Mouse (Mus musculus) ES-E14 (cell line): ENCODE results near the gene Gm10134. TPM values are rescaled to one million over a fixed set of nuclear protein-coding genes. Genes with fewer than 3 reads are reported as not detected.
A peak's percentile ranks its signal among the peaks of the same experiment; 100 is the strongest.

Experiments
- DNase-seq: peaks from one replicate; pipeline ENCODE4 v3.0.0-alpha.2; 2013; ENCODE audit warnings: low read depth, low spot score
- H3K27ac ChIP-seq: 2 replicates; pipeline ENCODE4 v1.5.1; 2012; ENCODE audit warnings: low read depth, mild to moderate bottlenecking, low read length, moderate library complexity, mixed read lengths; ENCODE audit not compliant: poor library complexity, insufficient read depth, severe bottlenecking
- H3K36me3 ChIP-seq: 2 replicates; pipeline ENCODE4 v1.6.1; 2012; ENCODE audit warnings: mild to moderate bottlenecking, low read length, moderate library complexity, mixed read lengths; ENCODE audit not compliant: control insufficient read depth, poor library complexity, insufficient read depth, severe bottlenecking
- H3K4me1 ChIP-seq, 2 experiments: fragments of 150-350 bp in 1 of 2; sonication (generic) in 1 of 2; 2 replicates each; pipeline ENCODE4 v1.6.1; 2012; ENCODE audit warnings: low read length in 2 of 2, mild to moderate bottlenecking in 1 of 2, mixed read lengths in 1 of 2; ENCODE audit not compliant: control insufficient read depth in 2 of 2, insufficient read depth in 2 of 2, poor library complexity in 1 of 2
- H3K4me3 ChIP-seq, 2 experiments: fragments of 150-350 bp in 1 of 2; sonication (generic) in 1 of 2; 2 replicates each; pipeline ENCODE4 v1.5.1; 2012; ENCODE audit warnings: low read length in 2 of 2, low read depth in 1 of 2, mild to moderate bottlenecking in 1 of 2, mixed read lengths in 1 of 2; ENCODE audit not compliant: insufficient read depth in 1 of 2, poor library complexity in 1 of 2, severe bottlenecking in 1 of 2
- H3K9ac ChIP-seq: 2 replicates; pipeline ENCODE4 v1.6.1; 2012; ENCODE audit warnings: low read depth, mild to moderate bottlenecking, low read length, mixed read lengths; ENCODE audit not compliant: poor library complexity, insufficient read depth, severe bottlenecking
- H3K9me3 ChIP-seq: fragments of 150-350 bp; sonication (generic); 2 replicates; pipeline ENCODE4 v1.6.1; 2012; ENCODE audit warnings: low read depth, mild to moderate bottlenecking, low read length; ENCODE audit not compliant: control insufficient read depth, insufficient read depth
- CHD2 ChIP-seq: IDR thresholded peaks from 2 replicates; pipeline ENCODE4 v1.6.1; 2014; ENCODE audit warnings: mild to moderate bottlenecking, low read depth, low read length, inconsistent platforms
- HCFC1 ChIP-seq: IDR thresholded peaks from 2 replicates; pipeline ENCODE4 v1.6.1; 2012; ENCODE audit warnings: low read length, inconsistent platforms, borderline replicate concordance; ENCODE audit not compliant: insufficient read depth
- MAFK ChIP-seq: IDR thresholded peaks from 2 replicates; pipeline ENCODE4 v1.6.1; 2014; ENCODE audit warnings: mild to moderate bottlenecking, low read depth, low read length, inconsistent platforms; ENCODE audit not compliant: insufficient read depth
- ZC3H11A ChIP-seq: IDR thresholded peaks from 2 replicates; pipeline ENCODE4 v1.6.1; 2012; ENCODE audit warnings: low read depth, mild to moderate bottlenecking, inconsistent platforms, low read length, borderline replicate concordance
- ZNF384 ChIP-seq: IDR thresholded peaks from 2 replicates; pipeline ENCODE4 v1.6.1; 2012; ENCODE audit warnings: low read depth, low read length, inconsistent platforms
- in situ Hi-C, 2 experiments: fragments of 600-800 bp; cut with MboI; formaldehyde crosslinking; loops; one replicate each; pipeline ENCODE4 v1.15.1; 2025; ENCODE audit warnings: low sequenced_read_pairs in 2 of 2, inconsistent platforms in 1 of 2; ENCODE audit not compliant: unreplicated experiment in 2 of 2
- total RNA-seq: library from RNA; depleted of rRNA; stranded (reverse); fragments of 300-350 nt; gene quantifications from 2 replicates; pipeline ENCODE4 v1.2.3, GENCODE M21; 2012

Gene Gm10134
- total RNA-seq, 1 experiment, result 0.80 TPM

GRCm38 (mm10) chr2:28518231-28518630, 12.3 kb downstream of the Gm10134 start:
- H3K9ac ChIP-seq, result no peak overlapping the region
- peak overlapping the region; percentile 92; the same call in 1 of the 2 replicates for H3K27ac ChIP-seq
- peaks cover 3% of the 10 kb centered on the region; the same call in 1 of the 2 replicates for H3K36me3 ChIP-seq
- H3K4me3 ChIP-seq, result no peak overlapping the region
- H3K4me1 ChIP-seq, result peaks cover 3 to 31% of the 10 kb centered on the region in 2 experiments; a peak in 3 of 4 replicates
- H3K9me3 ChIP-seq, result no peaks in the 10 kb centered on the region
- TF ChIP-seq ZC3H11A, result no peak
- no peak for TF ChIP-seq CHD2
- TF ChIP-seq MAFK, result no peak
- TF ChIP-seq HCFC1, result no peak
- in situ Hi-C loops, result no loop called here
- DNase-seq, result no peak

- in situ Hi-C loops, result no loop called here
- H3K4me1 ChIP-seq, result peaks cover 5 to 39% of the 10 kb centered on the region in 2 experiments; a peak in 3 of 4 replicates
- no peak overlapping the region for H3K9ac ChIP-seq
Measured at GRCm38 (mm10) chr2:28520581-28520980, 14.7 kb downstream of the Gm10134 start.

GRCm38 (mm10) chr2:28521571-28522151, 15.8 kb downstream of the Gm10134 start:
- H3K36me3 ChIP-seq, result no peaks in the 10 kb centered on the region; the same call in 1 of the 2 replicates
- TF ChIP-seq CHD2 (no peak), ZNF384 (no peak), ZC3H11A (no peak), HCFC1 (no peak), MAFK (no peak)
- no peak overlapping the region for H3K9ac ChIP-seq
- no peaks in the 10 kb centered on the region for H3K9me3 ChIP-seq
- no peak for DNase-seq
- H3K4me1 ChIP-seq, result peaks cover 5 to 45% of the 10 kb centered on the region in 2 experiments; a peak in 3 of 4 replicates
- no peak overlapping the region for H3K27ac ChIP-seq
- in situ Hi-C loops, result no loop called here
- no peak overlapping the region for H3K4me3 ChIP-seq

More at GRCm38 (mm10) chr2:28520581-28520980, 14.7 kb downstream of the Gm10134 start:
- Histone ChIP-seq H3K4me3 (no peak overlapping the region), H3K36me3 (peaks cover 2% of the 10 kb centered on the region; the same call in 1 of the 2 replicates), H3K27ac (no peak overlapping the region), H3K9me3 (no peaks in the 10 kb centered on the region)
- TF ChIP-seq HCFC1 (no peak), ZNF384 (no peak), CHD2 (no peak), MAFK (no peak), ZC3H11A (no peak)
- DNase-seq, result no peak

- peaks cover 5 to 45% of the 10 kb centered on the region in 2 experiments; a peak in 3 of 4 replicates for H3K4me1 ChIP-seq
- H3K9ac ChIP-seq, result no peak overlapping the region
- no peak for DNase-seq
- no peaks in the 10 kb centered on the region for H3K9me3 ChIP-seq
- H3K4me3 ChIP-seq, result no peak overlapping the region
- in situ Hi-C loops, result no loop called here
- H3K27ac ChIP-seq, result no peak overlapping the region
- H3K36me3 ChIP-seq, result no peaks in the 10 kb centered on the region; the same call in 1 of the 2 replicates
- TF ChIP-seq ZC3H11A, result no peak
- TF ChIP-seq MAFK, result no peak
- TF ChIP-seq ZNF384, result no peak
- TF ChIP-seq CHD2, result no peak
Measured at GRCm38 (mm10) chr2:28522166-28522565, 16.3 kb downstream of the Gm10134 start.
